Mouse (Mus musculus) kidney, postnatal 14 days (tissue): ENCODE measurements around the gene Jmjd8.

Experiments
- DNase-seq: peaks from one replicate; pipeline ENCODE4 v3.0.0; 2022; ENCODE audit warnings: mixed read lengths

Jmjd8 gene

GRCm38 (mm10) chr17:25833291-25833663 is 4.6 kb downstream of the Jmjd8 start, which contains the start of gene Stub1:
Gene Stub1, minus strand, starts transcription at chr17:25833404.
- peak; percentile 97 for DNase-seq

- peak; percentile 73 for DNase-seq
Observed at GRCm38 (mm10) chr17:25833961-25834594, 5.4 kb downstream of the Jmjd8 start.

- no peak for DNase-seq
Observed at GRCm38 (mm10) chr17:25834595-25835222, 6.0 kb downstream of the Jmjd8 start.

- no peak for DNase-seq
Observed at GRCm38 (mm10) chr17:25835301-25835700, 6.6 kb downstream of the Jmjd8 start.

- no peak for DNase-seq
Observed at GRCm38 (mm10) chr17:25835816-25836215, 7.1 kb downstream of the Jmjd8 start.

- DNase-seq, result peak; percentile 64
Observed at GRCm38 (mm10) chr17:25836397-25837075, 7.9 kb downstream of the Jmjd8 start.

- peak; percentile 85 for DNase-seq
Observed at GRCm38 (mm10) chr17:25837076-25837410, 8.4 kb downstream of the Jmjd8 start, which contains the start of gene Rhbdl1. Gene Rhbdl1, minus strand, starts transcription at chr17:25837295.

GRCm38 (mm10) chr17:25837533-25837932 is 8.9 kb downstream of the Jmjd8 start:
- no peak for DNase-seq

GRCm38 (mm10) chr17:25838904-25839303 is 10.2 kb downstream of the Jmjd8 start:
- no peak for DNase-seq

- peak; percentile 64 for DNase-seq
Observed at GRCm38 (mm10) chr17:25839455-25840235, 11.0 kb downstream of the Jmjd8 start.

- DNase-seq, result no peak
Observed at GRCm38 (mm10) chr17:25840519-25840918, 11.9 kb downstream of the Jmjd8 start.

GRCm38 (mm10) chr17:25841117-25841880 is 12.6 kb downstream of the Jmjd8 start, which contains the start of gene Gm20683:
Gene Gm20683, minus strand, starts transcription at chr17:25841763.
- DNase-seq, result no peak

GRCm38 (mm10) chr17:25842509-25842908 is 13.8 kb downstream of the Jmjd8 start:
- no peak for DNase-seq

GRCm38 (mm10) chr17:25843122-25843521 is 14.5 kb downstream of the Jmjd8 start:
- DNase-seq, result no peak

GRCm38 (mm10) chr17:25843636-25844395 is 15.1 kb downstream of the Jmjd8 start:
- no peak for DNase-seq

- DNase-seq, result peak; percentile 96
Observed at GRCm38 (mm10) chr17:25844396-25844901, 15.8 kb downstream of the Jmjd8 start, which contains the start of gene Rhot2. Gene Rhot2, minus strand, starts transcription at chr17:25844851.

GRCm38 (mm10) chr17:25860229-25860628 is 31.6 kb downstream of the Jmjd8 start:
- DNase-seq, result no peak

GRCm38 (mm10) chr17:25860832-25861703 is 32.4 kb downstream of the Jmjd8 start, which contains the start of gene Wdr90:
Gene Wdr90, minus strand, starts transcription at chr17:25861501.
- DNase-seq, result peak; percentile 95

- no peak for DNase-seq
Observed at GRCm38 (mm10) chr17:25861704-25862612, 33.3 kb downstream of the Jmjd8 start.
